Mouse (Mus musculus) neural tube, embryonic 13.5 days (tissue): ENCODE measurements around the gene Asic2. TPM values are rescaled to one million over a fixed set of nuclear protein-coding genes. Genes with fewer than 3 reads are reported as not detected.
A peak's percentile ranks its signal among the peaks of the same experiment; 100 is the strongest.

Experiments used
- ATAC-seq: fragments of 200-750 bp; cut with Nextera tagmentation; 2 replicates; pipeline ENCODE4 v1.8.0; 2017; ENCODE audit warnings: low read depth, mild to moderate bottlenecking, moderate TSS enrichment, moderate library complexity
- H3K27ac ChIP-seq: fragments of 300-500 bp; sonication (generic); replicated peaks from 2 replicates; pipeline ENCODE4 v1.5.1; 2015; ENCODE audit warnings: moderate library complexity, mild to moderate bottlenecking, inconsistent platforms
- H3K27me3 ChIP-seq: fragments of 300-500 bp; sonication (generic); 2 replicates; pipeline ENCODE4 v1.6.1; 2015; ENCODE audit warnings: mild to moderate bottlenecking, inconsistent platforms
- H3K36me3 ChIP-seq: fragments of 300-500 bp; sonication (generic); 2 replicates; pipeline ENCODE4 v1.6.1; 2015; ENCODE audit warnings: mild to moderate bottlenecking, inconsistent platforms
- H3K4me1 ChIP-seq: fragments of 300-500 bp; sonication (generic); replicated peaks from 2 replicates; pipeline ENCODE4 v1.6.1; 2015; ENCODE audit warnings: inconsistent platforms
- H3K4me2 ChIP-seq: fragments of 300-500 bp; sonication (generic); 2 replicates; pipeline ENCODE4 v1.6.1; 2015; ENCODE audit warnings: inconsistent platforms, mild to moderate bottlenecking, moderate library complexity
- H3K4me3 ChIP-seq: fragments of 300-500 bp; sonication (generic); 2 replicates; pipeline ENCODE4 v1.5.1; 2015; ENCODE audit warnings: mild to moderate bottlenecking, inconsistent platforms
- H3K9ac ChIP-seq: fragments of 300-500 bp; sonication (generic); 2 replicates; pipeline ENCODE4 v1.6.1; 2015; ENCODE audit warnings: moderate library complexity, mild to moderate bottlenecking, inconsistent platforms
- H3K9me3 ChIP-seq: fragments of 300-500 bp; sonication (generic); 2 replicates; pipeline ENCODE4 v1.6.1; 2016; ENCODE audit warnings: inconsistent platforms
- WGBS: fragments of 180-500 bp; shearing (Covaris S2); methylation state at CpG from one replicate; pipeline ENCODE4 v1.1.7; 2015; 5-methylcytosine and 5-hydroxymethylcytosine counted together
- polyA plus RNA-seq: library from polyadenylated mRNA; unstranded; fragments of >200 nt; fragmentation: Nextera tagmentation; extraction: Ambion mirVana; gene quantifications from 2 replicates; pipeline ENCODE4 v1.2.1, GENCODE M21; 2015

The Asic2 gene
- polyA plus RNA-seq, 1 experiment from 2014 or later = 9.1 TPM

DNA sequence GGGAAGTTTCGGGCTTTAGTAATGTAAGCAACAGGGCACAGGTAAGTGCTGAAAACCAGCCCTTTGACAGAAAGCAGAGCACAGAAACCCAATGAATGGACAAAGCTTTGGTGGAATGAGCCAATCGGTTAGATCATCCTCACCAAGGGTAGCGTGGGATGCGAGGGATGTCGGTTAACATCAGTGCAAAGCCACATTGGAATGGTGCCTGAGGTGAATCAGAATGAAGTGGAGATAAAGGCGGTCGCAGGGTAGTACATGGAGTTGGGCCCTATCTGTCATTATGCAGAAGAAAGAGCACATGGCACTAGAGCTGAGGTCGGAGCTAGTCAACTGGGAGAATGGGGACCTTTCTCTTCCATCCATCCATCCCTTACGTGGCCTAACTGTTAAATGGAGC lies 383.8 kb downstream of the Asic2 start:
- H3K9ac ChIP-seq = no peak overlapping the region
- no peak for ATAC-seq
- WGBS = 94% methylated on average over 9 of the region's 9 CpGs
- H3K9me3 ChIP-seq = no peaks in the 10 kb centered on the region
- no peaks in the 10 kb centered on the region for H3K27me3 ChIP-seq
- H3K4me3 ChIP-seq = no peak overlapping the region
- H3K36me3 ChIP-seq = no peaks in the 10 kb centered on the region
- H3K4me1 ChIP-seq = peaks cover 36% of the 10 kb centered on the region
- no peak overlapping the region for H3K4me2 ChIP-seq
- no peak overlapping the region for H3K27ac ChIP-seq

DNA sequence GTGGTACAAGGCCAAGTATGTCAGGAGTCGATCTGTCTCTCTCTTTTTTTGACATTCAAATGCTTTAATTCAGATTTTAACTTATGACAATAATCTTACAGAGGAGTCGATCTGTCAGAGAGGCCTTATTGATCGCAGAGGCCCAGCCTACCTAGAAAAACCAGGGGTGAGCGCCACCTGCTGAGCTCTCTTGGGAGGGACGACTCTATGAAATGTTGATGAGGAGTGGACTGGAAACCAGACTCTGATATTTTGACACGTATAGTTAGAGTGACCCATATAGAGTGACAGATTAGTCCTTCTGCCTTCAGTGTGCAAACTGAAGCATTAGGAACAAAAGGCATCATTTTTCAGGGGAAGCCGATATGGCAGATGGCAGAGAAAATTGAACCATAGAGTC lies 385.1 kb downstream of the Asic2 start:
- no peak overlapping the region for H3K9ac ChIP-seq
- peaks cover 32% of the 10 kb centered on the region for H3K4me1 ChIP-seq
- no peaks in the 10 kb centered on the region for H3K9me3 ChIP-seq
- no peaks in the 10 kb centered on the region for H3K36me3 ChIP-seq
- 51% methylated on average over 7 of the region's 7 CpGs for WGBS
- no peaks in the 10 kb centered on the region for H3K27me3 ChIP-seq
- H3K4me3 ChIP-seq = no peak overlapping the region
- no peak overlapping the region for H3K4me2 ChIP-seq
- ATAC-seq = no peak
- no peak overlapping the region for H3K27ac ChIP-seq

DNA sequence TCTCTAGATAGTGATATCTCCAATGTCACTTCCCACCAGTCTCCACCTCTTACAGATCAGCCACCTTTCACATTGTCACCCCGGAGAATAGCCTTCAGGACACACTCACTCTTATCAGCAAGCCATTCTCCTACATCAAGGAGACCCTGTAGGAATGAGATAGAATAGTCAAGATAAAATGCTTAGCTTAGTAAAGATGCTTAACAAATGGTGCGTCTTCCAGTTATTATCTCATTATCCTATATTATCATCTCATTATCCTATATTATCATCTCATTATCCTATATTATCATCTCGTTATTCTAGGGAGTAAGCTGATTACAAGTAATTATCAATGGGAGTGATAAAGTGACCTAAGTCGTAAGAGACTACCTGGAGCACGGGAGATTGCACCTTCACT lies 386.1 kb downstream of the Asic2 start:
- Histone ChIP-seq H3K27me3 (no peaks in the 10 kb centered on the region), H3K9ac (no peak overlapping the region), H3K4me1 (peaks cover 25% of the 10 kb centered on the region), H3K9me3 (no peaks in the 10 kb centered on the region), H3K4me2 (no peak overlapping the region), H3K4me3 (no peak overlapping the region), H3K27ac (no peak overlapping the region), H3K36me3 (no peaks in the 10 kb centered on the region)
- WGBS = 53% methylated on average over 5 of the region's 5 CpGs
- no peak for ATAC-seq

DNA sequence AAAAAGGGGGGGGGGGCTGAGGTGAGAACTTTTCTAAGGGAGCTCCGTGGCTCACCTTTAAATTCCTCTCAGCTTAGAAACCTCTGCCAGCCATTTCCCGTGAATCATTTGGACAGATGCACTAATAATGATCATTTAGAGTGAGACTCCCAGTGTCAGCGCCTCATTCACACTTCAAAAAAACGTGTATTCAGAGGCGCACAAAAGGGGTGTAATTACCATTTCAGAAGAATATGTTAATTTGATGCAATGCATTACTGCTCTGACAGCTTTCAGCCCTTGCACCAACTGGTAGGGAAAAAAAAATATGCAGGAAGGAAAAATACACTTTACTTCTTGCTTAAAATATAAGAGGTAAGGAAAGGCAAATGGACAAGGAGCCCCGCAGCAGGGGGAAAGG lies 388.5 kb downstream of the Asic2 start:
- WGBS = 7% methylated on average over 6 of the region's 6 CpGs
- no peaks in the 10 kb centered on the region for H3K27me3 ChIP-seq
- no peak for ATAC-seq
- H3K9ac ChIP-seq = no peak overlapping the region
- H3K9me3 ChIP-seq = no peaks in the 10 kb centered on the region
- H3K36me3 ChIP-seq = no peaks in the 10 kb centered on the region
- peaks cover 25% of the 10 kb centered on the region for H3K4me1 ChIP-seq
- no peak overlapping the region for H3K4me3 ChIP-seq
- H3K4me2 ChIP-seq = no peak overlapping the region
- peak overlapping the region; percentile 38; the same call in 1 of the 2 replicates for H3K27ac ChIP-seq

DNA sequence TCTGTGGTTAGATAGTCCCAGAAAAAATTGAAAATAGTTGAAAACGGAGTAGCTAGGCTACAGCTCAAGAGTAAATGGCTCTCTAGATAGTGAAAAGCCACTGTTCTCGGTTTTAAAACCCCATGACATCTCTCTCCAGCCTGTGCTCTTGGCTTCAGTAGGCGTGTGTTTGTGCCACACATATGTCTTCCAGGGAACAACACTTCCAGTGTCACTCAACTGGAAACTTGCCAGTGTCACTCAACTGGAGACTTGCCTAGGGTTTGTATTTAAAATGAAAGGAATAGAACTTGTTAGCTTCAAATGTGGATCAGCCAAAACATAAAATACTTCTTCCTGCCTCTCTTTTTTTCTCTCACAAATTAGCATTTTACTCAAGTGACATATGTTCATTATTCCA lies 397.9 kb downstream of the Asic2 start:
- H3K4me1 ChIP-seq = no peaks in the 10 kb centered on the region
- no peaks in the 10 kb centered on the region for H3K36me3 ChIP-seq
- ATAC-seq = no peak
- no peak overlapping the region for H3K4me3 ChIP-seq
- H3K27ac ChIP-seq = no peak overlapping the region
- 71% methylated on average over 3 of the region's 3 CpGs for WGBS
- H3K9me3 ChIP-seq = no peaks in the 10 kb centered on the region
- H3K9ac ChIP-seq = no peak overlapping the region
- no peak overlapping the region for H3K4me2 ChIP-seq
- no peaks in the 10 kb centered on the region for H3K27me3 ChIP-seq

DNA sequence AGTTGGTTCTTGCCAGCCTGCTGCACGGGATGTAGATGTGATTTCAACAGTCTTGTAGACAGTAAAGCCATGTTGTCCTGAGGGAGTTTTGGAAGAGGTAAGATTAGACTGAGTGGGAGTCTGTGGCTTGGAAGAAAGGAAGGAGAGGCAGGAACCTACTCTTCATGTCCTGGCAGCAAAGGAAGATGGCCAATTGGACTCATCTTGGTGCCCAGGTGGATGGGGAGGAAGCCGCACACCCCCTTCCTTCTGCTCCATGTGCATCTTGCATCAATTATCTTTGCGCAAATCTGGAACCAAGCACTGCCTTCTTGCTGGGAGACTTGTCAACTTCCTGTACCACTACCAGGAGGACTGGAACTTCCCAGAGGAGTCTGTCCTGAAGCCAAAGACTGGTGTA lies 403.4 kb downstream of the Asic2 start:
- no peak for ATAC-seq
- H3K4me1 ChIP-seq = no peaks in the 10 kb centered on the region
- H3K27me3 ChIP-seq = no peaks in the 10 kb centered on the region
- H3K4me3 ChIP-seq = no peak overlapping the region
- no peaks in the 10 kb centered on the region for H3K36me3 ChIP-seq
- no peak overlapping the region for H3K27ac ChIP-seq
- H3K9ac ChIP-seq = no peak overlapping the region
- WGBS = 88% methylated on average over 3 of the region's 3 CpGs
- no peak overlapping the region for H3K4me2 ChIP-seq
- H3K9me3 ChIP-seq = no peaks in the 10 kb centered on the region

DNA sequence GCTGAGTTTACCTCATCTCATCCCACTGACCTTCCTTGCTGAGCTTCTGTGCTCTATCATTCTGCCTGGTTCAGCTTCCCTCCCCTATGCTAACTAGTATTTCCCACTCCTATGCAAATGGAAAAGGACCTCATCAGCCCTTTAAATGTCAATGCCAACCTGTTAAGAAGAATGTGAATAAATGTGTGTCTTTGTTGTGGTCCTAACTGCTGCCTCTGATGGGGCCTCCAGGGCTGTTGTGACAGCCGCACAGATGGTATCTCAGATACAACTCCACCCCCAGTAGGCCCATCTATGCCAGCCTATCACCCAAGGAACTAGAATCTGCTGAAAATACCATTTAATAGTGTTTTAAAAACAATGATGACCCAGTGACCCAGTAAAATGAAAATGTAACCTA lies 407.9 kb downstream of the Asic2 start:
- Histone ChIP-seq H3K27ac (no peak overlapping the region), H3K9me3 (no peaks in the 10 kb centered on the region), H3K4me2 (no peak overlapping the region), H3K36me3 (no peaks in the 10 kb centered on the region), H3K4me1 (no peaks in the 10 kb centered on the region), H3K4me3 (no peak overlapping the region), H3K27me3 (no peaks in the 10 kb centered on the region), H3K9ac (no peak overlapping the region)
- ATAC-seq = no peak
- WGBS = 91% methylated on average over 1 of the region's 1 CpGs

DNA sequence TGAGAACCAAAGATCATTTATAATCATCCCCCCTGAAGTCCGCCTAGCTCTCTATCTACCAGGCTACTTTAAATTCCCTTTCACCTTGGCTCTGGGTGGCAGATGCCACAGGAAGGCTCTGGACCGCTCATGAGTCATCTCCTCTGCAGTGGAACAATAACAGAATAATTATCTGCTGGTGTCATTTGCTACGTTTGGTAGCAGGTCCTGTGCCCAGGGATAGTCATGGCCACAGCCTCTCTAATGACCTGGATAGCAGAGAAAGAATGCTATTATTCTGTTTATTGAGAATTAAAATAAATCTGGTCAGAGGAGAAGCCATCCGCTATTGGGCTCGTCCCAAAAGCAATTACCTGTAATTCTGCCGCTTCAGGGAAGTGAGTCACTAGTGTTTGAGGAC lies 425.1 kb downstream of the Asic2 start:
- 83% methylated on average over 6 of the region's 6 CpGs for WGBS
- no peak overlapping the region for H3K9ac ChIP-seq
- no peaks in the 10 kb centered on the region for H3K36me3 ChIP-seq

DNA sequence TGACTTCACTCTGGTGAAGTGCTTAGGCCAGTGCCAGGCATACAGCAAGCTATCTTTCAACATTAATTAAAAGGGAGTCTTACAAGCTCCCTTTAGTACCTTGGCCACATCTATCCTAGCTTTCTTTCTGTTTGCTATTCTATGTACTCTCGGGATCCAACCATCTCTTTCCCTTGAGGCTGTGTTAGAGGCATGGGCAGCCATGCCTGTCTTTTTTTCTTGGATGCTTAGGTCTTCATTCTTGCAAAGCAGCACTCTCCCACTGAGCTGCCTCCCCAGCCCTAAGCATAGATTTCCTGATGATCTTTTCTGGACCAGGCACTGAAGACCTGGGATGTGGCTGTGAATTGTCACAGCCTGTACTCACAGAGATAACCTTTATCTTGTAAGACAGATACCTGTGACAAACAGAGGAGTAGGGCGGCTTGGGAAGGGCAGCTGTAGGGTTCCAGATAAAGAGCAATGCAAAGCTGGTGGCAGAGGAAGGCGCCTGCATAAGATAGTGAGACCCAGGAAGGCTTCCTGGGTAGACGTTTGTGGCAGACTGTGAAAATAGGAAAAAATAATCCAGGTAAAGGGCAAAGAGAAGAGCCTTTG lies 433.0 kb downstream of the Asic2 start:
- ATAC-seq = no peak
- Histone ChIP-seq H3K27ac (no peak overlapping the region), H3K4me2 (no peak overlapping the region), H3K4me1 (peaks cover 17% of the 10 kb centered on the region), H3K9ac (no peak overlapping the region), H3K4me3 (no peak overlapping the region), H3K27me3 (peaks cover 4% of the 10 kb centered on the region; the same call in 1 of the 2 replicates), H3K36me3 (no peaks in the 10 kb centered on the region), H3K9me3 (no peaks in the 10 kb centered on the region)
- WGBS = 78% methylated on average over 4 of the region's 4 CpGs

More for the DNA sequence above, 425.1 kb downstream of the Asic2 start:
- Histone ChIP-seq H3K4me3 (no peak overlapping the region), H3K9me3 (no peaks in the 10 kb centered on the region), H3K4me2 (no peak overlapping the region), H3K4me1 (no peaks in the 10 kb centered on the region), H3K27ac (no peak overlapping the region), H3K27me3 (no peaks in the 10 kb centered on the region)
- no peak for ATAC-seq

DNA sequence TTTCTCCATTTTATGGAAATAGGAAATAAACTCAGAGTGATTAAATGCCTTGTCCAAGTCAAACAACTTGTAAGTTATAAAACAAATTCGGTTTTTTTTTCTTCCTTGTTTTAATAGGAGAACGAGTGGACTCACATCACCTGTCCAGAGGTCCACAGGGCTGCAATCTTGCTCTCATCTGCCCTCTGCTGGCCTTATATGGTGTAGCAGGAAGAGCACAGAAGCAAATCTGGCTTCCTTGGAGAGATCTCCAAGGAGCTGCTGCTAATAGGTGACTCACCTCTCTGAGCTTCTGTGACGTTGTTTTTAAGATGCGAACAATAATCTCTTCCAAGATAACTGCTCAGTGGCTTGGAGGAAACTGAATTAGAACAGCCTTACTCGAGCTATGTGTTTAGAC lies 433.6 kb downstream of the Asic2 start:
- H3K27me3 ChIP-seq = peaks cover 4% of the 10 kb centered on the region; the same call in 1 of the 2 replicates
- H3K4me2 ChIP-seq = no peak overlapping the region
- H3K9me3 ChIP-seq = no peaks in the 10 kb centered on the region
- no peak for ATAC-seq
- H3K9ac ChIP-seq = no peak overlapping the region
- no peaks in the 10 kb centered on the region for H3K36me3 ChIP-seq
- H3K4me3 ChIP-seq = no peak overlapping the region
- H3K4me1 ChIP-seq = peaks cover 17% of the 10 kb centered on the region
- WGBS = 17% methylated on average over 5 of the region's 5 CpGs
- H3K27ac ChIP-seq = no peak overlapping the region

DNA sequence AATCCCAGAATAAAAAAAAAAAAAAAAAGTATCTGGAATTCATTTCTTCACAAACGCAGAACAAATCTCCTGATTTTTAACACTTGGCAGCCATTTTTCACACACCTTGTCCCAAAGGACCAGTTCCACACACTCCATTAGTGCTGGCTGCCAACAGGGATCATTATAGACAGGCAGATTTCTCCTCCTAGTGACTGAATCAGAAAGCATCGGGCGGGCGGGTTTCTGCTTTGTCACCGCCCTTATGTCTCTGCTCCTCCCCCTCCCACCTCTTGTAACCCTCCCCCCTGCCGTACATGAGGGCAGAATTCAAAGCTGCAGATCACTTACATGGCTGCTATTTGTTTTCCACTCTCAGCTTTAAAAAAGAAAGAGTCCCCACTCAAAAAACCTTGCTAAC lies 436.4 kb downstream of the Asic2 start:
- H3K4me2 ChIP-seq = peak overlapping the region; percentile 11; the same call in 1 of the 2 replicates
- ATAC-seq = peak; percentile 91
- no peak overlapping the region for H3K4me3 ChIP-seq
- 2% methylated on average over 6 of the region's 6 CpGs for WGBS
- H3K4me1 ChIP-seq = peaks cover 17% of the 10 kb centered on the region
- no peaks in the 10 kb centered on the region for H3K36me3 ChIP-seq
- H3K9me3 ChIP-seq = no peaks in the 10 kb centered on the region
- peak overlapping the region; percentile 69 for H3K27ac ChIP-seq
- H3K27me3 ChIP-seq = peaks cover 4% of the 10 kb centered on the region
- no peak overlapping the region for H3K9ac ChIP-seq

DNA sequence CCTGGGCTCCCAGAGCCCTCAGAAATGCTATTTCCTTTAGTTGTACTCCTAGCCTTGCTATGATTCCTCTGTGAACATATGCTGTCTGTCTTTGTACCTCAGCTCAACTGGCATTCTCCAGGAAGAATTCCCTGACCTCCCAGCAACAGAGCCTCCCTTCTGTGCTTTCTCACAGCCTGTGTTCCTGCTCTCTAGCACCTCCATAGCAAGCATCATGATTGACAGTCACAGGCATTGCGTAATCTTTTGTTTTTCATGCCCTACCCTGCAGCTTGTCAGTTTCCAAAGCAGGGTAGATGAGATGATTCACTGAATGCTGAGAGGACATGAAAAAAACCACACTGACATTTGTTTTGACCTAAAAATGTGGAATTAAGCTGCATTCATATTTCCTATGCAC lies 445.3 kb downstream of the Asic2 start:
- Histone ChIP-seq H3K9ac (no peak overlapping the region), H3K27me3 (no peaks in the 10 kb centered on the region), H3K27ac (peak overlapping the region; percentile 23; the same call in 1 of the 2 replicates), H3K4me3 (no peak overlapping the region), H3K9me3 (no peaks in the 10 kb centered on the region), H3K4me1 (peaks cover 17% of the 10 kb centered on the region), H3K36me3 (no peaks in the 10 kb centered on the region), H3K4me2 (no peak overlapping the region)
- WGBS = 69% methylated on average over 1 of the region's 1 CpGs
- no peak for ATAC-seq

DNA sequence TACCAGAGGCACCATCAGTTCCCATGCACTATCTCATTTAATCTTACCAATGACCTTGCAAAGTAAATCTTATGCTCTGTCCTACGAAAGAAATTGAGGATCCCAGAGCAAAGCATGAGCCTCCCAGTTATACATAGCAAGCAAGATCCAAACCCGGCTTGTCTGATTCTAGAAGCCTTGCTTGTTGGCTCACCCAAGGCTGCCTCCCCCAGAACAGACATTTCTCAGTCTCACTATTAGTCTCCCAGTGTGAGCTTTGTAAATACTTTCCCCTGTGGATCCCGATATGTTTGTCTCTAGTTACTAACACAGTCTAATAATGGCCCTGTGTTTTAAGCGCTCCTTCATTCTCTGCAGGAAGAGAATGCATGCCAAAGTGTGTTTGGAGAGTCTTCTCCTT lies 446.4 kb downstream of the Asic2 start:
- no peaks in the 10 kb centered on the region for H3K36me3 ChIP-seq
- no peaks in the 10 kb centered on the region for H3K27me3 ChIP-seq
- H3K4me3 ChIP-seq = no peak overlapping the region
- no peak overlapping the region for H3K4me2 ChIP-seq
- H3K9ac ChIP-seq = no peak overlapping the region
- H3K27ac ChIP-seq = no peak overlapping the region
- no peak for ATAC-seq
- H3K9me3 ChIP-seq = no peaks in the 10 kb centered on the region
- 79% methylated on average over 4 of the region's 4 CpGs for WGBS
- peaks cover 23% of the 10 kb centered on the region for H3K4me1 ChIP-seq
